ENCODE assay signal across 30 mouse cellular contexts in genomic region chr1:181214296-181215035, GRCm38 (mm10). TPM values are rescaled to one million over a fixed set of nuclear protein-coding genes. Genes with fewer than 3 reads are reported as not detected.
DNase-seq lines count a peak whose midpoint lies in the region; ATAC-seq and TF ChIP-seq lines count a peak whose summit lies in the region.
"Had no signal": no experiment of that assay in that cellular context is flagged by ENCODE, and none has a peak within 500 bp of the region (broad histone marks: within the 10 kb centered on the region; RNA-seq: fewer than 3 reads in every experiment).

No protein-coding gene starts in this region.

- ATAC-seq in erythroblast, adult 5-6 weeks (replicated peaks; ENCODE audit: low FRiP score, poor library complexity, severe bottlenecking) = no peak
- no peak for ATAC-seq in liver, embryonic 11.5 days (replicated peaks; ENCODE audit: low FRiP score)
- no peak for ATAC-seq in liver, embryonic 14.5 days (ENCODE audit: insufficient read depth)
- ATAC-seq in liver, postnatal 0 days = no peak
- no peak for ATAC-seq in intestine, embryonic 16.5 days
- ATAC-seq: forebrain, embryonic 14.5 days; forebrain, postnatal 0 days; hindbrain, postnatal 0 days; inflammation-experienced regulatory T-cells, adult 6 months; Patski had no signal

- peaks cover 74% of the 10 kb centered on the region for H3K36me3 ChIP-seq in erythroblast, embryonic 14.5 days (ENCODE audit: control insufficient read depth)
- no peaks in the 10 kb centered on the region for H3K36me3 ChIP-seq in liver, embryonic 11.5 days (ENCODE audit: control insufficient read depth, insufficient read depth, low read length)
- H3K36me3 ChIP-seq in liver, embryonic 14.5 days (replicated peaks; ENCODE audit: control insufficient read depth, insufficient read depth, low read depth) = peaks cover 3% of the 10 kb centered on the region; the same call in 1 of the 2 replicates
- peaks cover 4% of the 10 kb centered on the region; the same call in 1 of the 2 replicates for H3K36me3 ChIP-seq in liver, postnatal 0 days (replicated peaks; ENCODE audit: insufficient read depth, low read length)
- no peaks in the 10 kb centered on the region for H3K36me3 ChIP-seq in intestine, embryonic 16.5 days (ENCODE audit: control insufficient read depth, insufficient read depth, low read length)
- H3K36me3 ChIP-seq: embryonic facial prominence, embryonic 10.5 days; embryonic facial prominence, embryonic 13.5 days; heart, embryonic 15.5 days had no signal

- H3K27ac ChIP-seq in liver, embryonic 11.5 days (ENCODE audit: low read depth, low read length) = no peak overlapping the region; the same call in 1 of the 2 replicates
- H3K27ac ChIP-seq in liver, embryonic 14.5 days = peak overlapping the region; percentile 97
- 0 out of 2 replicates have a peak overlapping the region, but pooled peaks have one; percentile 100 for H3K27ac ChIP-seq in liver, postnatal 0 days (ENCODE audit: low read depth)
- no peak overlapping the region for H3K27ac ChIP-seq in intestine, embryonic 16.5 days (ENCODE audit: low read length)
- H3K27ac ChIP-seq: embryonic facial prominence, embryonic 10.5 days; embryonic facial prominence, embryonic 13.5 days; heart, embryonic 15.5 days; hindbrain, embryonic 14.5 days; hindbrain, postnatal 0 days had no signal

- WGBS in liver, embryonic 11.5 days = 86% methylated on average over 8 of the region's 8 CpGs
- 82% methylated on average over 8 of the region's 8 CpGs for WGBS in liver, embryonic 14.5 days (ENCODE audit: insufficient replicate concordance)
- 82% methylated on average over 8 of the region's 8 CpGs for WGBS in liver, postnatal 0 days (ENCODE audit: insufficient replicate concordance)
- WGBS in intestine, embryonic 16.5 days = 88% methylated on average over 8 of the region's 8 CpGs

- no peaks in the 10 kb centered on the region for H3K9me3 ChIP-seq in erythroblast, embryonic 14.5 days (ENCODE audit: control insufficient read depth, low read length)
- H3K9me3 ChIP-seq in liver, embryonic 11.5 days (ENCODE audit: control insufficient read depth, low read length) = no peaks in the 10 kb centered on the region
- no peaks in the 10 kb centered on the region for H3K9me3 ChIP-seq in liver, embryonic 14.5 days (ENCODE audit: control insufficient read depth, low read length)
- no peaks in the 10 kb centered on the region for H3K9me3 ChIP-seq in liver, postnatal 0 days (ENCODE audit: low read length)
- no peaks in the 10 kb centered on the region for H3K9me3 ChIP-seq in intestine, embryonic 16.5 days (ENCODE audit: control insufficient read depth, low read length)
- H3K9me3 ChIP-seq: embryonic facial prominence, embryonic 10.5 days; embryonic facial prominence, embryonic 13.5 days; G1E; heart, embryonic 12.5 days; heart, embryonic 15.5 days had no signal

- TF ChIP-seq EP300 in liver, embryonic 14.5 days (IDR thresholded peaks at IDR 0.05; ENCODE audit: low read depth) = no peak
- TF ChIP-seq EP300 in liver, postnatal 0 days (IDR thresholded peaks at IDR 0.05; ENCODE audit: low read depth) = no peak

- H3K4me3 ChIP-seq in erythroblast, embryonic 14.5 days (replicated peaks) = peak overlapping the region; percentile 2
- no peak overlapping the region for H3K4me3 ChIP-seq in liver, embryonic 11.5 days (ENCODE audit: low read depth, low read length)
- H3K4me3 ChIP-seq in liver, embryonic 14.5 days (ENCODE audit: insufficient read depth in 1 of 2, low read depth in 2 of 2, low read length in 2 of 2) = no peak overlapping the region
- no peak overlapping the region for H3K4me3 ChIP-seq in liver, postnatal 0 days (ENCODE audit: low read depth, low read length)
- no peak overlapping the region for H3K4me3 ChIP-seq in intestine, embryonic 16.5 days (ENCODE audit: low read length)
- H3K4me3 ChIP-seq: embryonic facial prominence, embryonic 10.5 days; embryonic facial prominence, embryonic 13.5 days; heart, embryonic 12.5 days; heart, embryonic 15.5 days had no signal

- H3K4me2 ChIP-seq in liver, embryonic 11.5 days = no peak overlapping the region; the same call in 1 of the 2 replicates
- peak overlapping the region; percentile 80 for H3K4me2 ChIP-seq in liver, embryonic 14.5 days (ENCODE audit: low read depth)
- H3K4me2 ChIP-seq in liver, postnatal 0 days (ENCODE audit: low read depth, low read length) = no peak overlapping the region
- H3K4me2 ChIP-seq in intestine, embryonic 16.5 days (ENCODE audit: low read depth, low read length) = no peak overlapping the region
- H3K4me2 ChIP-seq: embryonic facial prominence, embryonic 13.5 days; heart, embryonic 12.5 days; heart, embryonic 15.5 days; hindbrain, embryonic 14.5 days had no signal

- TF ChIP-seq CTCF in liver, embryonic 14.5 days (IDR thresholded peaks at IDR 0.05; ENCODE audit: low read depth) = no peak
- TF ChIP-seq CTCF in liver, postnatal 0 days (IDR thresholded peaks at IDR 0.05; ENCODE audit: low read depth) = no peak

- H3K27me3 ChIP-seq in erythroblast, embryonic 14.5 days (ENCODE audit: control insufficient read depth) = no peaks in the 10 kb centered on the region
- no peaks in the 10 kb centered on the region for H3K27me3 ChIP-seq in liver, embryonic 11.5 days (replicated peaks; ENCODE audit: control insufficient read depth, insufficient read depth, low read length)
- H3K27me3 ChIP-seq in liver, embryonic 14.5 days (ENCODE audit: control insufficient read depth, insufficient read depth, low read length) = no peaks in the 10 kb centered on the region
- H3K27me3 ChIP-seq in liver, postnatal 0 days (ENCODE audit: insufficient read depth, low read length) = no peaks in the 10 kb centered on the region
- H3K27me3 ChIP-seq in intestine, embryonic 16.5 days (replicated peaks; ENCODE audit: control insufficient read depth, insufficient read depth, low read length) = no peaks in the 10 kb centered on the region
- H3K27me3 ChIP-seq: CH12.LX; embryonic facial prominence, embryonic 13.5 days; heart, embryonic 12.5 days; heart, embryonic 15.5 days; Patski had no signal

- peak; percentile 27 for DNase-seq in liver, embryonic 11.5 days (ENCODE audit: low spot score)
- DNase-seq in liver = no peak
- no peak for DNase-seq in liver, embryonic 14.5 days (ENCODE audit: low read depth in 3 of 3, low spot score in 3 of 3)
- peak; percentile 10 for DNase-seq in liver, postnatal 0 days
- no peak for DNase-seq in adrenal gland, postnatal 10 days
- DNase-seq: adrenal gland, postnatal 14 days; B cell, adult 2 months; cerebellum, adult 11-12 months; cerebellum, adult 8-10 months; cerebellum, postnatal 10 days; cerebellum, postnatal 36 days; embryo, embryonic 11 days; forebrain, postnatal 0 days; gastrocnemius, postnatal 25 days; heart, postnatal 14 days; heart, postnatal 4 days had no signal

- peak overlapping the region; percentile 26; the same call in 1 of the 2 replicates for H3K9ac ChIP-seq in liver, embryonic 11.5 days (ENCODE audit: low read depth, low read length)
- peak overlapping the region; percentile 15; the same call in 1 of the 2 replicates for H3K9ac ChIP-seq in liver, embryonic 14.5 days (replicated peaks)
- no peak overlapping the region for H3K9ac ChIP-seq in liver, postnatal 0 days (replicated peaks)
- H3K9ac ChIP-seq in intestine, embryonic 16.5 days (ENCODE audit: low read depth, low read length) = no peak overlapping the region
- H3K9ac ChIP-seq: embryonic facial prominence, embryonic 13.5 days; forebrain, postnatal 0 days; heart, embryonic 12.5 days; heart, embryonic 15.5 days; hindbrain, embryonic 14.5 days had no signal

- H3K4me1 ChIP-seq in erythroblast, embryonic 14.5 days (ENCODE audit: control insufficient read depth) = peaks cover 77% of the 10 kb centered on the region
- H3K4me1 ChIP-seq in liver, embryonic 11.5 days (replicated peaks; ENCODE audit: control insufficient read depth, insufficient read depth, low read length) = peaks cover 26% of the 10 kb centered on the region
- peaks cover 42 to 54% of the 10 kb centered on the region in 2 experiments for H3K4me1 ChIP-seq in liver, embryonic 14.5 days (replicated peaks; ENCODE audit: control insufficient read depth in 2 of 2, insufficient read depth in 2 of 2, low read length in 1 of 2)
- H3K4me1 ChIP-seq in liver, postnatal 0 days (ENCODE audit: insufficient read depth) = peaks cover 27% of the 10 kb centered on the region
- peaks cover 16% of the 10 kb centered on the region for H3K4me1 ChIP-seq in intestine, embryonic 16.5 days (ENCODE audit: control insufficient read depth, insufficient read depth, low read length)

RNA-seq across cellular contexts. Expression of gene Wdr26, which starts 2.7 kb away (rescaled TPM):
- polyA plus RNA-seq in erythroblast, embryonic 14.5 days (2012) = 12.7 and 17.8 TPM in 2 replicates
- total RNA-seq in erythroblast, adult 5-6 weeks (2015; ENCODE audit: low replicate concordance) = 871 and 922 TPM in 2 replicates
- total RNA-seq in erythroblast, adult 5-6 weeks (2017; ENCODE audit: low replicate concordance) = 1,326 and 1,581 TPM in 2 replicates
- polyA plus RNA-seq in liver, embryonic 11.5 days (2014; fragmentation: Nextera tagmentation; extraction: Ambion mirVana) = 33.8 and 40.0 TPM in 2 replicates
- 47.8 and 68.9 TPM in 2 replicates for polyA plus RNA-seq in liver, embryonic 14.5 days (2012; rRNA removed)
- polyA plus RNA-seq in liver, embryonic 14.5 days (2014; fragmentation: Nextera tagmentation; extraction: Ambion mirVana) = 57.8 and 64.4 TPM in 2 replicates
- polyA plus RNA-seq in liver, postnatal 0 days (2015; fragmentation: Nextera tagmentation; extraction: Ambion mirVana) = 39.4 and 40.1 TPM in 2 replicates
- 100 to 1,000 TPM; 126 to 138 TPM for total RNA-seq in adrenal gland, postnatal 10 days (2021)
- polyA plus RNA-seq in intestine, embryonic 16.5 days (2015; fragmentation: Nextera tagmentation; extraction: Ambion mirVana) = 22.4 and 25.5 TPM in 2 replicates

Comparison
In these comparisons a context has a peak if more than half of its experiments do, and no peak if none do; other contexts are left out.
1. DNase-seq: peak in liver, embryonic 11.5 days (single experiment) and liver, postnatal 0 days (single experiment); none in liver (single experiment), liver, embryonic 14.5 days (0 of 3) and adrenal gland, postnatal 10 days (single experiment).
2. H3K27ac ChIP-seq: peak in liver, embryonic 14.5 days (single experiment) and liver, postnatal 0 days (single experiment); none in liver, embryonic 11.5 days (single experiment) and intestine, embryonic 16.5 days (single experiment).
3. H3K9ac ChIP-seq: peak in liver, embryonic 11.5 days (single experiment) and liver, embryonic 14.5 days (single experiment); none in liver, postnatal 0 days (single experiment) and intestine, embryonic 16.5 days (single experiment).